Mouse (Mus musculus) embryonic facial prominence, embryonic 11.5 days (tissue): Measurements from ENCODE around the gene Dlk1. TPM values are rescaled to one million over a fixed set of nuclear protein-coding genes. Genes with fewer than 3 reads are reported as not detected.

Experiments
- ATAC-seq: fragments of 200-750 bp; cut with Nextera tagmentation; replicated peaks from 2 replicates; pipeline ENCODE4 v1.8.0; 2017; ENCODE audit warnings: low read depth; ENCODE audit not compliant: insufficient number of reproducible peaks, low FRiP score, low TSS enrichment
- DNase-seq: peaks from one replicate; pipeline ENCODE4 v3.0.0-alpha.2; 2015; ENCODE audit warnings: low spot score
- H3K27ac ChIP-seq: fragments of 300-500 bp; sonication (generic); replicated peaks from 2 replicates; pipeline ENCODE4 v1.5.1; 2014; ENCODE audit warnings: mild to moderate bottlenecking, low read depth, low read length, control low read depth
- H3K27me3 ChIP-seq: fragments of 300-500 bp; sonication (generic); 2 replicates; pipeline ENCODE4 v1.6.1; 2014; ENCODE audit warnings: mild to moderate bottlenecking, low read length, moderate library complexity, mixed read lengths; ENCODE audit not compliant: control insufficient read depth, insufficient read depth
- H3K36me3 ChIP-seq: fragments of 300-500 bp; sonication (generic); replicated peaks from 2 replicates; pipeline ENCODE4 v1.6.1; 2014; ENCODE audit warnings: low read depth, mild to moderate bottlenecking, low read length, moderate library complexity, mixed read lengths; ENCODE audit not compliant: control insufficient read depth, insufficient read depth
- H3K4me1 ChIP-seq: fragments of 300-500 bp; sonication (generic); 2 replicates; pipeline ENCODE4 v1.6.1; 2014; ENCODE audit warnings: low read length, mixed read lengths; ENCODE audit not compliant: control insufficient read depth, insufficient read depth
- H3K4me2 ChIP-seq: fragments of 300-500 bp; sonication (generic); 2 replicates; pipeline ENCODE4 v1.6.1; 2014; ENCODE audit warnings: low read depth, mild to moderate bottlenecking, control low read depth, low read length, moderate library complexity
- H3K4me3 ChIP-seq: fragments of 300-500 bp; sonication (generic); 2 replicates; pipeline ENCODE4 v1.5.1; 2014; ENCODE audit warnings: low read depth, low read length, control low read depth
- H3K9ac ChIP-seq: fragments of 300-500 bp; sonication (generic); replicated peaks from 2 replicates; pipeline ENCODE4 v1.6.1; 2014; ENCODE audit warnings: mild to moderate bottlenecking, control low read depth, low read length
- H3K9me3 ChIP-seq: fragments of 300-500 bp; sonication (generic); replicated peaks from 2 replicates; pipeline ENCODE4 v1.6.1; 2016; ENCODE audit warnings: mild to moderate bottlenecking, low read length, inconsistent platforms, mixed read lengths; ENCODE audit not compliant: control insufficient read depth
- WGBS: fragments of 180-500 bp; shearing (Covaris S2); extraction: QIAGEN DNeasy Blood & Tissue Kit; methylation state at CpG from one replicate; pipeline ENCODE4 v1.1.7; 2014; 5-methylcytosine and 5-hydroxymethylcytosine counted together
- polyA plus RNA-seq: library from polyadenylated mRNA; unstranded; fragments of >200 nt; fragmentation: Nextera tagmentation; extraction: Ambion mirVana; gene quantifications from 2 replicates; pipeline ENCODE4 v1.2.1, GENCODE M21; 2014

Dlk1 gene
- polyA plus RNA-seq, 1 experiment from 2014 or later, result 209 TPM

DNA sequence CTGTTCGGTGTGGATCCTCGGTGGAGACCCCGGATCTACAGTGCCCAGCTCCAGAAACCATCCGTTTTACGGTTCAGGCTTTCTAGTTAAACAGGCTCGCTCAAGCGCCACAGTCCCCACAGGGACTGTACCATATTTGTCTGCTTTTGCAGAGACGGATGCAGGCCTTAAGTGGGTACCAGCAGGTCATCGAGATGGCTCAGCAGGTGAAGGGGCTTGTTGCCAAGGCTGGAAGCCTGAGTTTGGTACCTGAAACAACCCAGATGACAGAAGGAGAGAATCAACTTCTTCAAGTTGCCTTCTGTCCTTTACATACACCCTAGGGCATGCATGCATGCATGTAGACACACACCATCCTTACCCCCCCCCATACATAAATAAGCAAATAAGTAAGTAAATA lies 40.8 kb downstream of the Dlk1 start:
- no peaks in the 10 kb centered on the region for H3K27me3 ChIP-seq
- ATAC-seq, result no peak
- 90% methylated on average over 9 of the region's 9 CpGs for WGBS

DNA sequence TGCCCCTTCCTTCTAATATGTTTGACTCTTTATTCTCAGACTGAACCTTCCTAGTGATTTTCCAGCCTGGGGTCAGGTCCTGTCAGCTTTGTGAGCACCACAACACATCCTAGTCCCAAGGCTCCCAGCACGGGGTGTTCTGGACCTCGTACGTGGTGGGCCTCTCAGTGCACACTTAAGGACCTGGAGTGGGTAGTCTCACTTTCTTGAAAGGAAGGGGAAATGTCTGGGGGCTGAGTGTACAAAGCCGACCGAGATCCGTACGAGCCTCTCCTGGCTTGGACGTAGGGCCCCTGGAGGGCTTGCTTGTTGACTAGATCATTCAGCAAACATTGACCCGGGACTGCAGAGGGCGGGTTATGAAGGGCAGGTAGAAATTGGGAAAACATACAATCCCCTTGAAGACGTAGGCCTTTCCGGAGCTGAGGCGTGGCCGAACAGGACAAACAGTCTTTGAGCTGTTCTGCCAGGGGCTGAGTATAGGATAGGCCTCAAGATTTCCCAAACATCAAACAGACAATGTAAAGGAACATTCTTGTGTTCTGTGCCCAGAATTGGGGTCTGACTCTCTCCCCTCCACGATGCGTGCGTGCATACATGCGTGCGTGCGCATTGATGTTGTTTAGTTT lies 42.5 kb downstream of the Dlk1 start:
- ATAC-seq (no peak), DNase-seq (no peak)
- Histone ChIP-seq H3K36me3 (no peaks in the 10 kb centered on the region), H3K9ac (no peak overlapping the region), H3K4me2 (no peak overlapping the region), H3K9me3 (no peaks in the 10 kb centered on the region), H3K27ac (no peak overlapping the region), H3K4me1 (no peaks in the 10 kb centered on the region), H3K4me3 (no peak overlapping the region), H3K27me3 (no peaks in the 10 kb centered on the region)
- WGBS, result 62% methylated on average over 20 of the region's 20 CpGs

More for the DNA sequence above, 40.8 kb downstream of the Dlk1 start:
- Histone ChIP-seq H3K9ac (no peak overlapping the region), H3K27ac (no peak overlapping the region), H3K4me1 (no peaks in the 10 kb centered on the region), H3K4me3 (no peak overlapping the region), H3K36me3 (no peaks in the 10 kb centered on the region), H3K9me3 (no peaks in the 10 kb centered on the region), H3K4me2 (no peak overlapping the region)
- no peak for DNase-seq

DNA sequence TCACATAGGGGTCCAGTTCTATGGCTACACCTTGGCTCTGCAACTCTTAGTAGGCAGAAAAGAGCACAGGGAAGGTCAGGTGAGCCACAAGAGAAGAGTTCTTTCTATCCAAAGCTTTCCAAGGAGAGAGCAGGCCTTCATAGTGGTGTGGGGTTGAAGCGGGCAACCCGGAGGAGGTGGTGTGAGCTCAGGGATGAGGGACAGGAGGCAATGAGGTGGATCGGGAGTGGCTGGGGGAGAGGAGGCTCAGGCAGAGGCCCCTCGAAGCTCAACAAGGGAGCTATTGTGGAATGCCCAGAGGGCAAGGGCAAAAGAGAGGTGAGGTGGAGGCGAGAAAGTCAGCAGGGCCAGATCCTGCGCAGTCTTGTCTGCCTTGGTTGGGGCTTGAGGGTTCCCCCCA lies 43.8 kb downstream of the Dlk1 start:
- H3K27me3 ChIP-seq, result no peaks in the 10 kb centered on the region
- no peaks in the 10 kb centered on the region for H3K4me1 ChIP-seq
- H3K4me3 ChIP-seq, result no peak overlapping the region
- H3K9ac ChIP-seq, result no peak overlapping the region
- no peak for DNase-seq
- no peak overlapping the region for H3K27ac ChIP-seq
- WGBS, result 30% methylated on average over 6 of the region's 6 CpGs
- H3K36me3 ChIP-seq, result no peaks in the 10 kb centered on the region
- no peaks in the 10 kb centered on the region for H3K9me3 ChIP-seq
- ATAC-seq, result no peak
- H3K4me2 ChIP-seq, result no peak overlapping the region

DNA sequence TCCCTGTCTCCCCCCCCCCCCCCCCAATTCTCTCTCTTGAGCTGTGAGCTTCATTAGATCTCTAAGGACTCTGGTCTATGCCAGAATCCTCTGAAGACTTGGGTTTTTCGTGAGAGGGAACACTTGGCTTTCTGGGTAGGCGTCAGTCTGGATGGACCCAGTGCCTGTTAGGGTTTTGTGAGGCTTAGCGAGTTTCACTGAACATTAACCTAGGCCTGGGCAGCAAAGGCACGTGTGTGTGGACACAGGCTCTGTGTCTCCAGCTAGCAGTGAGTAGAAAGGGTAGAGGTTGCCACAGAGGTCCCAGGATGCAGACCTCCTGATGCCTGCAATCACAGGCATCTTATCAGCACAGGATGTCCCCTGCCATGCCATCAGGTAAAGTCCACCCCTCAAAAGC lies 48.4 kb downstream of the Dlk1 start:
- H3K27me3 ChIP-seq, result no peaks in the 10 kb centered on the region
- no peak overlapping the region; the same call in 1 of the 2 replicates for H3K9ac ChIP-seq
- no peak overlapping the region for H3K4me3 ChIP-seq
- DNase-seq (no peak), ATAC-seq (no peak)
- H3K4me1 ChIP-seq, result no peaks in the 10 kb centered on the region; the same call in 1 of the 2 replicates
- H3K9me3 ChIP-seq, result no peaks in the 10 kb centered on the region
- WGBS, result 64% methylated on average over 4 of the region's 4 CpGs
- H3K27ac ChIP-seq, result no peak overlapping the region
- no peak overlapping the region for H3K4me2 ChIP-seq
- H3K36me3 ChIP-seq, result no peaks in the 10 kb centered on the region

DNA sequence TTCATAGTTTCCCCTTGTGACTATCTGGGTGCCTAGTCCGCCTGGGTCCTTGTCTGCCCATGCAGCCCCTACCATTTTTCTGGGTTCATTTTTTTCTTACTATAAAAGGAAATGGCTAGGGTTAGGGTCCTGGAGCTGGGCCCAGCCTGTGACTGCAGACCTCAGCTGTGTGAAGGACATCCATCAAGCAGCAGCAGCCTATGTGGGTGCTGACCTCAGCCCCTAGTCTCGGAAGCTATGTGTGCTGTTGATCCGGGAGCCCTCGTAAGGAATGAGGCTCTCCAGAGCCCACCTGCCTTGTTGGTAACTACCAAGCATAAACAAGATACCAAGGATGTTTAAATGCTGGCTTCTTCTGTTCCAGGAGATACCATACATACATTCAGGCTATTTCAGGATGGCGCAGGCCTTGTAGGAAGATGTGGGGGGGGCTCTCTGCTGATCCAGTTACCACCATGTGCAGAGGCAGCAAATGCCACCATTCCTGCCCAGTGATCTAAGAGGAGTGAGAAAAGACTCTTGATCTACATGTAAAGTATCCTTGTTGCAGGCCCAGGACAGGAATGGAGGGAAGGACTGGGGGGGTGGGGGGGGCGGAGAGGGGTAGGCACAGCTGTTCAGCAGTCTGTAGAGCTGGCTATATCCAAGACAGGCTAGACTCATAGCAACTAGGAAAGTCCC lies 49.9 kb downstream of the Dlk1 start:
- H3K4me1 ChIP-seq, result no peaks in the 10 kb centered on the region; the same call in 1 of the 2 replicates
- ATAC-seq (no peak), DNase-seq (no peak)
- no peak overlapping the region for H3K4me3 ChIP-seq
- WGBS, result 94% methylated on average over 6 of the region's 6 CpGs
- no peaks in the 10 kb centered on the region for H3K36me3 ChIP-seq
- H3K9ac ChIP-seq, result no peak overlapping the region
- no peaks in the 10 kb centered on the region for H3K9me3 ChIP-seq
- no peak overlapping the region for H3K27ac ChIP-seq
- H3K4me2 ChIP-seq, result no peak overlapping the region
- H3K27me3 ChIP-seq, result no peaks in the 10 kb centered on the region

DNA sequence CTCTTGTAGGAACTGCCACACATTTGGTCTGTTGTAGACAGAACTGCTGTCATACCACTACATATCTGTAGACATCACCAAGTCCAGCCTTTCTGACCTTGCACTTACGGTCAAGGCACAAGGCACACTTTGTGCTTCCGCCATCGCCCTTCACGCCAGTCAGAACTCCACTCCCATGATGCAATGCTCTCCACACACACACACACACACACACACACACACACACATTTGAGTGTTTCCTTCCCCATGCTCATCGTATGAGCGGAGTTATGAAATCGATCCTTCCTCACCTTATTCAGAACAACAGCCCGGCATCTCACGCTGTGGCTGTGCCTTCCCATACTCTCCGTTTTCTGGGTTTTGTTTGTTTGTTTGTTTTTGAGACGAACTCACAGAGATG lies 55.1 kb downstream of the Dlk1 start:
- Histone ChIP-seq H3K4me1 (peaks cover 2% of the 10 kb centered on the region; the same call in 1 of the 2 replicates), H3K27ac (no peak overlapping the region), H3K4me3 (no peak overlapping the region), H3K4me2 (no peak overlapping the region), H3K27me3 (no peaks in the 10 kb centered on the region), H3K9me3 (no peaks in the 10 kb centered on the region), H3K9ac (no peak overlapping the region), H3K36me3 (no peaks in the 10 kb centered on the region)
- ATAC-seq (no peak), DNase-seq (no peak)
- 80% methylated on average over 11 of the region's 11 CpGs for WGBS

DNA sequence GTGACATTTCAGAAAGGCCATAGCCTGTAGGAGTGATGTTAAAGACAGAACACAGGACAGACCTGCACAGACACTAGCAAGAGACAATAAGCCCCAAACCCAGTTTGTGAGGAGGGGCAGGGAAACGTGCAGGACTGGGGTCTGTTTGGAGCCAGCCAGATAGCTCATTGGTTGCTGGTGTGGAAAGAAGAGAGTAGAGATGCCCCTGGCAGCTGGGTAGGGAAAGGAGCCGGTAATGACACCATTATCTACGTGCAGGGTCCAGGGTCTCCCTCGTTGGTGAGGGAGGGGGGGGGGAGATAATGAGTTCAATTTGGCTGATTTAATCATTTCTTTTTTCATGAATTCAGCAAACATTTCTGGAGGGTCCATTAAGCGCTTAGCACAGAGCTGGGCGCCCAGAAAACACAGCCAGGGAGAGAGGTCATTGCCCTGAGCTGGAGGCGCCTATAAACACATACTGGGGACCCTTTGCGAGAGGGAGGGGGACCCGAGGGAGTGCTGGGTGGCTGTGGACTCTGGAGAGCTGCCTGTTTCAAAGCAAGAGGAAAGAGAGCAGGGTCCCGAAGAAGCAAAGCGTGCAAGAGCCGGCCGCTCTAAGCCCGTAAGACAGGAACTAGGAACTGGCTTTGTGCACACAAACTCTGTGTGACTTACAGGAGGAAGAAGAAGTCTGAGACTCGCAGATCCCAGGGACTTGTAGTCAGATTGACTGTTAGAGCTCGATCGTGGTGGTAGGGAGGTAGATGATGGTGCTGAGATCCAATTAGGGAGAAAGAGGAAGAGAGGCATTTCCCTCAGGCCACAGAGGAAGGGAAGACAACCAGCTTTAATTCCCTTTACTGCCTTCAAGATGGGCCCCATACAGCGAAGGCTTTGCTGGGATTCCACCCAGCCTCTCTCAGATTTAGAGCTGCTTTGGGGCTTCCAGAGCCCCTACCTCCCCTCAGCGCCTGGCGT lies 56.2 kb downstream of the Dlk1 start:
- peaks cover 2% of the 10 kb centered on the region; the same call in 1 of the 2 replicates for H3K4me1 ChIP-seq
- H3K9me3 ChIP-seq, result no peaks in the 10 kb centered on the region
- peak overlapping the region; percentile 10; the same call in 1 of the 2 replicates for H3K9ac ChIP-seq
- no peak overlapping the region for H3K4me2 ChIP-seq
- 17% methylated on average over 20 of the region's 20 CpGs for WGBS
- DNase-seq (peak; percentile 26), ATAC-seq (no peak)
- H3K27ac ChIP-seq, result no peak overlapping the region
- H3K4me3 ChIP-seq, result no peak overlapping the region
- H3K36me3 ChIP-seq, result no peaks in the 10 kb centered on the region
- H3K27me3 ChIP-seq, result no peaks in the 10 kb centered on the region
